Mouse (Mus musculus) CH12.LX (cell line): ENCODE results near the gene Klk1b16. TPM values are rescaled to one million over a fixed set of nuclear protein-coding genes. Genes with fewer than 3 reads are reported as not detected.
"Not testable (repeated sequence)": the region's sequence is repeated elsewhere in the genome, so short reads cannot be mapped to it uniquely, and the experiment has no call there.

Experiments used
- DNase-seq: peaks from one replicate; pipeline ENCODE4 v3.0.0-alpha.2; 2013; ENCODE audit errors: extremely low read depth
- H3K27ac ChIP-seq: 2 replicates; pipeline ENCODE4 v1.5.1; 2012; ENCODE audit warnings: low read depth, mild to moderate bottlenecking, control low read depth, moderate library complexity; ENCODE audit not compliant: insufficient read depth
- H3K27me3 ChIP-seq: replicated peaks from 2 replicates; pipeline ENCODE3; 2012; ENCODE audit warnings: inconsistent platforms
- H3K36me3 ChIP-seq, 2 experiments: replicated peaks in 1 of 2; 2 replicates each; pipeline versions ENCODE3 to v1.6.1; 2012; ENCODE audit warnings: inconsistent platforms in 1 of 2, low read length in 1 of 2, mild to moderate bottlenecking in 1 of 2, mixed read lengths in 1 of 2, moderate library complexity in 1 of 2; ENCODE audit not compliant: control insufficient read depth in 1 of 2, insufficient read depth in 1 of 2
- H3K4me1 ChIP-seq, 2 experiments: 2 replicates each; pipeline ENCODE4 v1.6.1; 2012; ENCODE audit warnings: inconsistent platforms in 1 of 2, moderate library complexity in 1 of 2; ENCODE audit not compliant: insufficient read depth in 2 of 2, control insufficient read depth in 1 of 2
- H3K4me2 ChIP-seq: 2 replicates; pipeline ENCODE4 v1.6.1; 2012; ENCODE audit warnings: low read depth, mild to moderate bottlenecking, control low read depth; ENCODE audit not compliant: poor library complexity, insufficient read depth, severe bottlenecking
- H3K4me3 ChIP-seq, 3 experiments: fragments of 150-350 bp in 1 of 3; sonication (generic) in 1 of 3; replicated peaks in 1 of 3; 2 replicates each; pipeline versions ENCODE3 to v1.5.1; 2011 to 2012; ENCODE audit warnings: low read depth in 2 of 3, low read length in 2 of 3, mild to moderate bottlenecking in 2 of 3, moderate library complexity in 2 of 3, control low read depth in 1 of 3, improper control_type of control experiment in 1 of 3, inconsistent platforms in 1 of 3, mixed read lengths in 1 of 3; ENCODE audit not compliant: poor library complexity in 1 of 3
- H3K79me2 ChIP-seq: replicated peaks from 2 replicates; pipeline ENCODE4 v1.6.1; 2012; ENCODE audit warnings: mild to moderate bottlenecking, moderate library complexity; ENCODE audit not compliant: control insufficient read depth, poor library complexity, insufficient read depth, severe bottlenecking; ENCODE audit errors: extremely low read depth
- H3K9ac ChIP-seq: 2 replicates; pipeline ENCODE4 v1.6.1; 2012; ENCODE audit warnings: low read depth, mild to moderate bottlenecking, control low read depth, moderate library complexity; ENCODE audit not compliant: insufficient read depth
- H3K9me3 ChIP-seq: replicated peaks from 2 replicates; pipeline ENCODE3; 2012; ENCODE audit warnings: low read length, inconsistent platforms, mixed read lengths
- CHD2 ChIP-seq: IDR thresholded peaks from 2 replicates; pipeline ENCODE4 v1.6.1; 2011; ENCODE audit warnings: low read length, improper control_type of control experiment
- ELF1 ChIP-seq: IDR thresholded peaks from 2 replicates; pipeline ENCODE4 v1.6.1; 2014; ENCODE audit warnings: low read depth, mild to moderate bottlenecking, inconsistent platforms, low read length, improper control_type of control experiment
- EP300 ChIP-seq: IDR thresholded peaks from 2 replicates; pipeline ENCODE4 v1.6.1; 2011; ENCODE audit warnings: low read length, improper control_type of control experiment
- HCFC1 ChIP-seq: IDR thresholded peaks from 2 replicates; pipeline ENCODE4 v1.6.1; 2012; ENCODE audit warnings: low read depth, mild to moderate bottlenecking, inconsistent platforms, low read length, improper control_type of control experiment
- IRF4 ChIP-seq: IDR thresholded peaks from 2 replicates; pipeline ENCODE4 v1.6.1; 2014; ENCODE audit warnings: low read depth, mild to moderate bottlenecking, inconsistent platforms, low read length, improper control_type of control experiment
- JUND ChIP-seq: conservative IDR thresholded peaks from 2 replicates; pipeline ENCODE4 v1.6.1; 2011; ENCODE audit warnings: low read depth, low read length, improper control_type of control experiment
- KAT2A ChIP-seq: IDR thresholded peaks from 2 replicates; pipeline ENCODE4 v1.6.1; 2012; ENCODE audit warnings: low read length, improper control_type of control experiment, inconsistent platforms; ENCODE audit not compliant: insufficient replicate concordance
- MAX ChIP-seq: IDR thresholded peaks from 2 replicates; pipeline ENCODE4 v1.6.1; 2011; ENCODE audit warnings: low read length, improper control_type of control experiment
- MAZ ChIP-seq: IDR thresholded peaks from 2 replicates; pipeline ENCODE4 v1.6.1; 2012; ENCODE audit warnings: low read depth, mild to moderate bottlenecking, inconsistent platforms, low read length, improper control_type of control experiment, moderate library complexity
- MXI1 ChIP-seq: IDR thresholded peaks from 2 replicates; pipeline ENCODE4 v1.6.1; 2011; ENCODE audit warnings: mild to moderate bottlenecking, low read depth, low read length, improper control_type of control experiment
- MYC ChIP-seq: IDR thresholded peaks from 2 replicates; pipeline ENCODE4 v1.6.1; 2011; ENCODE audit warnings: low read depth, mild to moderate bottlenecking, improper control_type of control experiment, low read length
- NRF1 ChIP-seq: IDR thresholded peaks from 2 replicates; pipeline ENCODE4 v1.6.1; 2014; ENCODE audit warnings: low read depth, mild to moderate bottlenecking, inconsistent platforms, low read length, improper control_type of control experiment, moderate library complexity
- PAX5 ChIP-seq: IDR thresholded peaks from 2 replicates; pipeline ENCODE4 v1.6.1; 2012; ENCODE audit warnings: low read length, inconsistent platforms, mixed read lengths
- POLR2A ChIP-seq: IDR thresholded peaks from 2 replicates; pipeline ENCODE4 v1.6.1; 2011; ENCODE audit warnings: low read depth, mild to moderate bottlenecking, improper control_type of control experiment, low read length
- RAD21 ChIP-seq: IDR thresholded peaks from 2 replicates; pipeline ENCODE4 v1.6.1; 2011; ENCODE audit warnings: low read depth, mild to moderate bottlenecking, low read length, improper control_type of control experiment, moderate library complexity
- RCOR1 ChIP-seq: conservative IDR thresholded peaks from 2 replicates; pipeline ENCODE4 v1.6.1; 2012; ENCODE audit warnings: low read depth, mild to moderate bottlenecking, inconsistent platforms, low read length, improper control_type of control experiment
- SIN3A ChIP-seq: IDR thresholded peaks from 2 replicates; pipeline ENCODE4 v1.6.1; 2012; ENCODE audit warnings: low read length, improper control_type of control experiment, inconsistent platforms
- SMC3 ChIP-seq: IDR thresholded peaks from 2 replicates; pipeline ENCODE4 v1.6.1; 2011; ENCODE audit warnings: low read depth, low read length, improper control_type of control experiment
- TBP ChIP-seq: conservative IDR thresholded peaks from 2 replicates; pipeline ENCODE4 v1.6.1; 2011; ENCODE audit warnings: low read depth, low read length, improper control_type of control experiment
- TCF12 ChIP-seq: IDR thresholded peaks from 2 replicates; pipeline ENCODE4 v1.6.1; 2014; ENCODE audit warnings: low read depth, mild to moderate bottlenecking, inconsistent platforms, low read length, improper control_type of control experiment
- UBTF ChIP-seq: IDR thresholded peaks from 2 replicates; pipeline ENCODE4 v1.6.1; 2012; ENCODE audit warnings: low read depth, mild to moderate bottlenecking, inconsistent platforms, low read length, improper control_type of control experiment, moderate library complexity
- USF1 ChIP-seq: IDR thresholded peaks from 2 replicates; pipeline ENCODE4 v1.6.1; 2014; ENCODE audit warnings: low read depth, mild to moderate bottlenecking, inconsistent platforms, low read length, improper control_type of control experiment
- USF2 ChIP-seq: conservative IDR thresholded peaks from 2 replicates; pipeline ENCODE4 v1.6.1; 2011; ENCODE audit warnings: low read depth, low read length, improper control_type of control experiment
- ZC3H11A ChIP-seq: IDR thresholded peaks from 2 replicates; pipeline ENCODE4 v1.6.1; 2012; ENCODE audit warnings: low read depth, mild to moderate bottlenecking, inconsistent platforms, low read length, improper control_type of control experiment
- ZKSCAN1 ChIP-seq: IDR thresholded peaks from 2 replicates; pipeline ENCODE4 v1.6.1; 2012; ENCODE audit warnings: low read depth, inconsistent platforms, low read length, improper control_type of control experiment, borderline replicate concordance
- ZNF384 ChIP-seq: IDR thresholded peaks from 2 replicates; pipeline ENCODE4 v1.6.1; 2012; ENCODE audit warnings: low read depth, low read length, improper control_type of control experiment, inconsistent platforms
- dilution Hi-C: fragments of 300-500 bp; cut with MboI; formaldehyde crosslinking; loops from 2 replicates; pipeline ENCODE4 v1.14.3; 2020; ENCODE audit warnings: low sequenced_read_pairs; ENCODE audit not compliant: extremely low pct_unique_long_range_greater_than_20kb, extremely low pct_ligation_motif_present
- in situ Hi-C: fragments of 300-500 bp; cut with MboI; formaldehyde crosslinking; loops from 3 replicates; pipeline ENCODE4 v1.14.3; 2019; ENCODE audit warnings: low sequenced_read_pairs, low pct_ligation_motif_present, low pct_unique_long_range_greater_than_20kb, mixed read lengths
- polyA plus RNA-seq: library from polyadenylated mRNA; unstranded; fragments of >175 nt; gene quantifications from 2 replicates; pipeline ENCODE4 v1.2.1, GENCODE M21; 2012; ENCODE audit warnings: low read depth; ENCODE audit not compliant: insufficient read length
- total RNA-seq, 2 experiments: library from RNA; depleted of rRNA; stranded (reverse); fragments of 300-350 nt in 1 of 2; fragments of >200 nt in 1 of 2; gene quantifications; 2 replicates each; pipeline ENCODE4 v1.2.3; 2012 to 2014

The Klk1b16 gene
- not detected in 2 replicates for total RNA-seq (2012; rRNA removed)
- total RNA-seq (2014; rRNA removed): not detected in 2 replicates
- not detected in 2 replicates for polyA plus RNA-seq

- TF ChIP-seq MYC (no peak), UBTF (no peak), EP300 (no peak), MAZ (no peak), ZNF384 (no peak), CHD2 (no peak), USF2 (no peak), RAD21 (no peak), ZC3H11A (no peak), TBP (no peak), TCF12 (no peak), USF1 (no peak)
- no peak within 1 kb of the TSS for H3K4me3 ChIP-seq
- H3K9me3 ChIP-seq: no peaks in the 10 kb centered on the region
- H3K4me2 ChIP-seq: no peak within 1 kb of the TSS
- no peak within 1 kb of the TSS for H3K9ac ChIP-seq
- DNase-seq: no peak
- H3K27ac ChIP-seq: no peak within 1 kb of the TSS
- no peaks in the 10 kb centered on the region for H3K36me3 ChIP-seq
- H3K79me2 ChIP-seq: no peaks in the 10 kb centered on the region
- in situ Hi-C loops (loop anchor here (5.0 kb wide), 1 partner anchor 124 kb away; the partner anchor contains the start of gene Klk1b26), dilution Hi-C loops (no loop called here)
- H3K27me3 ChIP-seq: peaks cover 6% of the 10 kb centered on the region
- peaks cover 0 to 3% of the 10 kb centered on the region in 2 experiments; a peak in 1 of 4 replicates for H3K4me1 ChIP-seq
These were observed at the start of gene Klk1b16 for GRCm38 (mm10) chr7:44136467-44136866. Klk1b16 (plus strand) TSS chr7:44136767.

GRCm38 (mm10) chr7:44096111-44096510, 40.5 kb upstream of the Klk1b16 start:
- Histone ChIP-seq H3K27me3 (peaks cover 21% of the 10 kb centered on the region), H3K4me2 (no peak overlapping the region), H3K4me1 (peaks cover 0 to 5% of the 10 kb centered on the region in 2 experiments; a peak in 1 of 4 replicates), H3K36me3 (no peaks in the 10 kb centered on the region), H3K27ac (no peak overlapping the region), H3K9me3 (no peaks in the 10 kb centered on the region), H3K4me3 (no peak overlapping the region), H3K79me2 (no peaks in the 10 kb centered on the region), H3K9ac (no peak overlapping the region)
- DNase-seq: no peak
- dilution Hi-C loops: no loop called here
- TF ChIP-seq SIN3A: no peak
- TF ChIP-seq ZC3H11A: no peak
- TF ChIP-seq NRF1: no peak
- TF ChIP-seq SMC3: no peak
- no peak for TF ChIP-seq ZKSCAN1
- no peak for TF ChIP-seq MXI1
- TF ChIP-seq PAX5: no peak
- no peak for TF ChIP-seq KAT2A
- TF ChIP-seq RCOR1: no peak
- TF ChIP-seq JUND: no peak
- no peak for TF ChIP-seq IRF4
- TF ChIP-seq ELF1: no peak
- no peak for TF ChIP-seq MAX
- no peak for TF ChIP-seq USF1
- TF ChIP-seq HCFC1: no peak
- no peak for TF ChIP-seq EP300
- TF ChIP-seq POLR2A: no peak
- in situ Hi-C loops: loop anchor here (5.0 to 10.0 kb wide), 3 partner anchors 49 to 134 kb away; no protein-coding TSS in a partner anchor

- H3K4me3 ChIP-seq, H3K9me3 ChIP-seq, H3K27ac ChIP-seq, H3K79me2 ChIP-seq, in situ Hi-C loops, H3K36me3 ChIP-seq, DNase-seq, H3K4me1 ChIP-seq, H3K9ac ChIP-seq, H3K4me2 ChIP-seq, dilution Hi-C loops, H3K27me3 ChIP-seq: not testable (repeated sequence)
These were observed 34.5 kb upstream of the Klk1b16 start, which contains the start of gene Klk1b21 for GRCm38 (mm10) chr7:44102028-44102427. Klk1b21 (plus strand) TSS chr7:44102328.
